Mouse (Mus musculus) heart, embryonic 11.5 days (tissue): ENCODE data around the gene Nucb2. TPM values are rescaled to one million over a fixed set of nuclear protein-coding genes. Genes with fewer than 3 reads are reported as not detected.

Source experiments
- ATAC-seq: fragments of 200-750 bp; cut with Nextera tagmentation; replicated peaks from 2 replicates; pipeline ENCODE4 v1.8.0; 2017; ENCODE audit warnings: moderate library complexity; ENCODE audit not compliant: insufficient number of reproducible peaks, low FRiP score, low TSS enrichment
- H3K27ac ChIP-seq: fragments of 300-500 bp; sonication (generic); 2 replicates; pipeline ENCODE4 v1.5.1; 2014; ENCODE audit warnings: mild to moderate bottlenecking, low read depth, low read length
- H3K27me3 ChIP-seq: fragments of 300-500 bp; sonication (generic); 2 replicates; pipeline ENCODE4 v1.6.1; 2014; ENCODE audit warnings: mild to moderate bottlenecking, low read length, mixed read lengths; ENCODE audit not compliant: control insufficient read depth, insufficient read depth
- H3K36me3 ChIP-seq: fragments of 300-500 bp; sonication (generic); 2 replicates; pipeline ENCODE4 v1.6.1; 2014; ENCODE audit warnings: mild to moderate bottlenecking, low read length, moderate library complexity, mixed read lengths; ENCODE audit not compliant: control insufficient read depth, insufficient read depth
- H3K4me1 ChIP-seq: fragments of 300-500 bp; sonication (generic); 2 replicates; pipeline ENCODE4 v1.6.1; 2014; ENCODE audit warnings: low read length; ENCODE audit not compliant: control insufficient read depth, insufficient read depth
- H3K4me2 ChIP-seq: fragments of 300-500 bp; sonication (generic); 2 replicates; pipeline ENCODE4 v1.6.1; 2014; ENCODE audit warnings: mild to moderate bottlenecking, moderate library complexity
- H3K4me3 ChIP-seq: fragments of 300-500 bp; sonication (generic); 2 replicates; pipeline ENCODE4 v1.5.1; 2014; ENCODE audit warnings: low read depth, low read length
- H3K9ac ChIP-seq: fragments of 300-500 bp; sonication (generic); 2 replicates; pipeline ENCODE4 v1.6.1; 2014; ENCODE audit warnings: mild to moderate bottlenecking, low read depth, low read length, moderate library complexity
- H3K9me3 ChIP-seq: fragments of 300-500 bp; sonication (generic); replicated peaks from 2 replicates; pipeline ENCODE4 v1.6.1; 2016; ENCODE audit warnings: low read length; ENCODE audit not compliant: control insufficient read depth
- WGBS: fragments of 180-500 bp; shearing (Covaris S2); extraction: QIAGEN DNeasy Blood & Tissue Kit; methylation state at CpG from one replicate; pipeline ENCODE4 v1.1.7; 2014; ENCODE audit not compliant: insufficient replicate concordance; 5-methylcytosine and 5-hydroxymethylcytosine counted together
- polyA plus RNA-seq: library from polyadenylated mRNA; unstranded; fragments of >200 nt; fragmentation: Nextera tagmentation; extraction: Ambion mirVana; gene quantifications from 2 replicates; pipeline ENCODE4 v1.2.1, GENCODE M21; 2014

The Nucb2 gene
- polyA plus RNA-seq, 1 experiment from 2014 or later = 6.5 TPM

GRCm38 (mm10) chr7:116530470-116530869 is 26.3 kb downstream of the Nucb2 start:
- ATAC-seq = no peak

GRCm38 (mm10) chr7:116531311-116531710 is 27.1 kb downstream of the Nucb2 start:
- no peak overlapping the region for H3K4me3 ChIP-seq
- H3K36me3 ChIP-seq = peaks cover 2% of the 10 kb centered on the region; the same call in 1 of the 2 replicates
- no peaks in the 10 kb centered on the region for H3K4me1 ChIP-seq
- no peak; the same call in 1 of the 2 replicates for ATAC-seq
- H3K4me2 ChIP-seq = no peak overlapping the region
- no peak overlapping the region for H3K9ac ChIP-seq
- no peak overlapping the region for H3K27ac ChIP-seq
- H3K9me3 ChIP-seq = no peaks in the 10 kb centered on the region
- no peaks in the 10 kb centered on the region for H3K27me3 ChIP-seq
- WGBS = 78% methylated on average over 4 of the region's 4 CpGs

More at GRCm38 (mm10) chr7:116530470-116530869, 26.3 kb downstream of the Nucb2 start:
- Histone ChIP-seq H3K4me3 (no peak overlapping the region), H3K36me3 (peaks cover 2% of the 10 kb centered on the region; the same call in 1 of the 2 replicates), H3K9me3 (no peaks in the 10 kb centered on the region), H3K27me3 (no peaks in the 10 kb centered on the region), H3K9ac (no peak overlapping the region), H3K4me2 (no peak overlapping the region), H3K27ac (no peak overlapping the region), H3K4me1 (no peaks in the 10 kb centered on the region)
- WGBS = 85% methylated on average over 5 of the region's 5 CpGs

GRCm38 (mm10) chr7:116556834-116557233 is 52.7 kb downstream of the Nucb2 start:
- no peak for ATAC-seq
- no peak overlapping the region for H3K4me3 ChIP-seq
- H3K36me3 ChIP-seq = no peaks in the 10 kb centered on the region
- H3K4me2 ChIP-seq = no peak overlapping the region
- no peak overlapping the region for H3K9ac ChIP-seq
- no peak overlapping the region for H3K27ac ChIP-seq
- H3K9me3 ChIP-seq = no peaks in the 10 kb centered on the region
- H3K27me3 ChIP-seq = no peaks in the 10 kb centered on the region
- H3K4me1 ChIP-seq = peaks cover 2% of the 10 kb centered on the region; the same call in 1 of the 2 replicates

- H3K4me2 ChIP-seq = no peak overlapping the region
- no peak for ATAC-seq
- H3K4me1 ChIP-seq = no peaks in the 10 kb centered on the region
- no peaks in the 10 kb centered on the region for H3K36me3 ChIP-seq
- no peak overlapping the region for H3K27ac ChIP-seq
- no peak overlapping the region for H3K9ac ChIP-seq
- H3K4me3 ChIP-seq = no peak overlapping the region
- H3K27me3 ChIP-seq = no peaks in the 10 kb centered on the region
- no peaks in the 10 kb centered on the region for H3K9me3 ChIP-seq
Measured at GRCm38 (mm10) chr7:116574551-116574950, 70.4 kb downstream of the Nucb2 start.

Other genes starting within 250 kb of the Nucb2 start
- 25.7 and 29.1 TPM in 2 replicates for gene Plekha7, start 196.0 kb upstream of the Nucb2 start, polyA plus RNA-seq
- 706 and 724 TPM in 2 replicates for gene Rps13, start 170.2 kb upstream of the Nucb2 start, polyA plus RNA-seq
- 24.7 and 29.5 TPM in 2 replicates for gene Pik3c2a, start 60.9 kb upstream of the Nucb2 start, polyA plus RNA-seq